Mouse (Mus musculus) G1E (cell line): ENCODE data around the gene Kremen2.

Source experiments
- CTCF ChIP-seq: IDR thresholded peaks from 2 replicates; pipeline ENCODE4 v1.5.1; 2012; ENCODE audit warnings: low read depth, low read length, inconsistent platforms, mixed read lengths
- GATA1 ChIP-seq: IDR thresholded peaks from 2 replicates; pipeline ENCODE4 v1.6.1; 2012; ENCODE audit warnings: borderline replicate concordance, low read length, inconsistent platforms, mixed read lengths
- GATA2 ChIP-seq: IDR thresholded peaks from 2 replicates; pipeline ENCODE4 v1.6.1; 2012; ENCODE audit warnings: low read depth, low read length, inconsistent platforms, borderline replicate concordance
- POLR2AphosphoS5 ChIP-seq: IDR thresholded peaks from 2 replicates; pipeline ENCODE4 v1.6.1; 2012; ENCODE audit warnings: low read depth, low read length, inconsistent platforms; ENCODE audit not compliant: insufficient replicate concordance
- TAL1 ChIP-seq: conservative IDR thresholded peaks from 2 replicates; pipeline ENCODE4 v1.6.1; 2012; ENCODE audit warnings: low read depth, low read length, inconsistent platforms, mixed read lengths

- TF ChIP-seq CTCF (no peak), POLR2AphosphoS5 (no peak), TAL1 (no peak), GATA1 (no peak), GATA2 (no peak)
Observed at GRCm38 (mm10) chr17:23748026-23748425, 2.4 kb upstream of the Kremen2 start.
